Mouse (Mus musculus) kidney, postnatal 4 days (tissue): ENCODE data around the gene Gucy1b1.

Experiments
- DNase-seq, 2 experiments: peaks; one replicate each; pipeline ENCODE4 v3.0.0; 2021; ENCODE audit warnings: mixed read lengths in 2 of 2

The Gucy1b1 gene

DNA sequence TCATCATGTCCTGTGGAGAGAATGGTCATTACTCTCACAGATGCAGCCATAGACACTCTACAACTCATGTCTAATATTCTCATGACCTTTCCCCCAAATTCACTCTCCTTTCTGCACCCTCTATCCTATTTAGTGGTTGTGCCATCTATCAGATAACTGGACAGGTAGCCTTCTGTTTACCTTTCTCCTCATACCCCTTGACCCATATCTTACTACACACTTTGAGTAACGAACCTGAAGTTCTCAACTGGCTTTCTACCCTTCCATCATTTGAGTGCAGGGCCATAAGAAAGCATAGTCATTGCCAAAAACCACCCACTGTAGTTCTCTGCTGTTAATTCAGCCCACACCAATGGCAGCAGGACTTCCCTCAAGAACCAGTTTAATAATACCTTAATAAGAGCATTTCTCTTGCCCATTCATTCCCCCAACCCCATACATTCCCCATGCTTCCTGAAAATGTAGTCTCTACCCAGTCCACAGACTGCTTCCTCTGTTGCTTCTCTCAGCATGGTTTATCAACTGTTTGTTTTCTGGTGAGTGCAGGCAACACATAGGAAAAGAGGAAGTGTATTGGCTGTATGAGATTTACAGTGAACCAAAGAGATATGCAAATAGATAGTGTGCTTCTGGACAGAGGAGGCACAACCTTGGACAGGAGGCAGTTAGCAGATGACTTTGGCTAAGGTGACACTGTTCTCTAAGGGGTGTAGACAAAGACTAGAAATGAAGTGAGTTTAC is 44.3 kb downstream of the Gucy1b1 start:
- no peak for DNase-seq

GRCm38 (mm10) chr3:82029229-82029628 is 45.3 kb downstream of the Gucy1b1 start:
- peak; percentile 29 to 34 for DNase-seq

DNA sequence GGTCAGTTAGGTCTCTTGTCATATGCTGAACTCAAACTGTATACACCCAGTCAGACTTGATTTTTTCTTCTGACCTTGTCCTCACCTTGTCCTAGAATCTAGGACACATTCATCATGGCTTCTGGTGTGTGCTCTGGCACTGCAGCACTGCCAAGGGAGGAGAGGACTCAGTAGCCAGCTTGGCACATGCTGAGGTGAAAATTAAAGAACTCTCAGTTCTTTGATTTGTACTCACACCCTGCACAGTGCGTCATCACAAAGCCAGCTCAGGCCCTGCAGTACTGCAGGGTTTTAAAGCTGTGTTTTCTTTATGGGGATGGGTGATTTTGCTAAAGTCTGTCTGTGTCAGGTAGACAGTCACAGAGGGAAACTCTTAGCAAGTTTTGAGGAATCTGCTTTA is 47.2 kb downstream of the Gucy1b1 start:
- DNase-seq, result no peak

GRCm38 (mm10) chr3:82023065-82023464 is 51.4 kb downstream of the Gucy1b1 start:
- DNase-seq, result no peak

- DNase-seq, result no peak
These were observed 52.0 kb downstream of the Gucy1b1 start for GRCm38 (mm10) chr3:82022421-82022920.

DNA sequence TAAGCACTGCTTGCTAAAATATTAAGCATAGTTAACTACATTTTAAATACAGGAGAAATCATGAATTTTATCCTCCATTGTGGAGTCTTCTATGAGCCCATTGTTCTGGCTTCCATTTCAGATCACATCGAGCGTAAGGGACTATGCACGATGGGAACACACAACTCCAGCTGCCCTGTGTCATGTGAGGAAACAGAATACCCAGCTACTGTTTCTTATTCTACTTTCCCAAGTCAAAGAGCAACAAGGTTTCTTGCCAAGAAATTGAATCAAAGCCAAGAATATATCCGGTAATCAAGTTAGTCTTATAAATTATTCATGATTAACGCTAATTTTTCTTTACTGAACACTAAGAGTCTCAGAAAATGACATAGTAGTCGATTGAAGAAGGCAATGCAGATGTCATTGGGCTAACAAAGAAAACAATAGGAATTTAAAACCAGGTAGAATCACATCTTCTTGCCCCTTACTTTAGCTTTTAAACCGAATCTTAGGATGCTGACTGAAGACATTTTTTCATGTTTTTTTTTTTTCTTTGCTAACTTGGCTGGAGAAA is 60.3 kb downstream of the Gucy1b1 start:
- no peak for DNase-seq

DNA sequence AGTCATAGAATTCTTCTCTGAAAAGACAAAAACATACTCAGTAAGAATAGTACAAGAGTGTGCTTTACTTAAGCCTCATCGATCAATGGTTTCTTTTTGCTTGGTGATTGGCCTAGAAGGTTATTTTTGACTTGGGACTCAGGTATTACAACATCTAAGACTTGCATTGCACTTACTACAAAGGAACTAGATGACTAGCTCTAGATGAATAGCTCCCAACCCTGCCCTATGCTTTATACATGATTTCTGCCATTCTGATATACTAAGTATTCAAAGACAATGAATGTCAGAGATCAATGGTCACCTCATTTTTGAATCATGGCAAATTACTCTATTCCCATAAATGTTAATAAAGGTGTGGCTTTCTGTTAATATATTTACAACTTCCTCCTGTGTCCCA is 67.5 kb downstream of the Gucy1b1 start:
- no peak for DNase-seq

GRCm38 (mm10) chr3:81995988-81996387 is 78.5 kb downstream of the Gucy1b1 start:
- peak in 1 of 2 experiments; percentile 3 for DNase-seq

GRCm38 (mm10) chr3:81995371-81995770 is 79.1 kb downstream of the Gucy1b1 start:
- DNase-seq, result no peak

DNA sequence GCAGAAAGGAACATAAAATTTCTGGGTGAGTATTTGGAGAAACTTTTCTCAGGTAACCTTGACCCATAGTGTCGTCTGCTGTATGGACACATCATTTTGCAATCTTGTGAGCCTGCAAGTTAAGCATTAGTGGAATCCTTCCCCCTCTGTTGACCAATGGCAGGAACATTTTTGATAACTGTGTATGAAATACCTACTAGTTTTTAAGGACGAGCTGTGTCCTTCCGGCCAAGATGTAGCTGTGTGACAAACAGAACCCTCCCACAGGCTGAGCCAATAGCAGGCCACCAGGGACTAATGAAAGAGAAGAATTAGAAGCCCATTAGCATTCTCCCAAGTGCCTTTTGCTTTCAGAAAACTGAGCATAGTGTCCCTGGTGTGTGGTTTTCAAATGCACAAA is 84.0 kb downstream of the Gucy1b1 start:
- DNase-seq, result no peak

GRCm38 (mm10) chr3:81989692-81990141 is 84.8 kb downstream of the Gucy1b1 start:
- DNase-seq, result no peak

DNA sequence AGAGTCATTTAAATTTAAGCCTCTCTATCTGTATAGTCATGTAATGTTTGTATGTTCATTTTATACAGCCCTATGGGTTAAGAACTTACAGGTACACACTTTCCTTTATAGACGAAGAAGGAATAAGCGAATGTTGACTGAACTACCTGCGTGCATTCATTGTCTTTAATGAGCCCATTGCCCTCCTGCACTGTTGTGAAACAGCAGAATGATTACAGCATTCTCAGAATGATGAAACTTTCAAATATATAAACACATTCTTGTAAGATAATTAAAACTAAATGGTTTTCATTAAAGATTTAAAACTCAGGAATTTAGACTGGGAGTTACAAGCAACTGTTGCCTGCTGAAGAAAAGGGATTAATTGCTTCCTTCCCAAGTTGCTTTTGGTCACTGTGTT is 86.9 kb downstream of the Gucy1b1 start:
- DNase-seq, result no peak

GRCm38 (mm10) chr3:81986103-81986502 is 88.4 kb downstream of the Gucy1b1 start:
- no peak for DNase-seq

DNA sequence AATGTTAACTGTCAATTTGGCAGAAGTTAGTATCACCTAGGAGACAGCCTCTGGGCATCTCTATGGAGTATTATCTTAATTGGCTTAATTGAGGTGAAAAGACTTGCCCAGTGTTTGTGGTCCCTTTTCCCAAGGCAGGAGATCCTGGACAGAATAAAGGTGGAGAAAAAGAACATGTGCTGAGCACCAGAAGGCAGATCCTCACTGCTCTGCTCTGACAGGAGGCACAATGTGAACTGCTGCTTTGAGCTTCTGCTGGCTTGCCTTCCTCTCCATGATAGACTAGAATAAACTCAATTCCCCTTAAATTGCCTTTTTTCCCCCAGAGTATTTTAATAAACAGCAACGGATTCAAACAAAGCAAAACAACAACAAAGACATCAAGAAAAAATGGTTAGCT is 89.4 kb downstream of the Gucy1b1 start:
- no peak for DNase-seq

GRCm38 (mm10) chr3:81983120-81983895 is 91.2 kb downstream of the Gucy1b1 start:
- DNase-seq, result no peak
